Mouse (Mus musculus) left cerebral cortex, adult 11 months (tissue): ENCODE results near the gene Stpg3.
"Not testable (repeated sequence)": the region's sequence is repeated elsewhere in the genome, so short reads cannot be mapped to it uniquely, and the experiment has no call there.

Source experiments
- DNase-seq: peaks from one replicate; pipeline ENCODE4 v3.0.0; 2022; ENCODE audit warnings: low spot score

Stpg3 gene

GRCm38 (mm10) chr2:25214444-25214843, at the start of gene Stpg3:
Gene Stpg3 (minus strand): TSS chr2:25214637.
- DNase-seq, result no peak

- no peak for DNase-seq
Observed at GRCm38 (mm10) chr2:25263623-25264285, 49.3 kb upstream of the Stpg3 start.

- DNase-seq, result no peak
Observed at GRCm38 (mm10) chr2:25262795-25263622, 48.6 kb upstream of the Stpg3 start.

GRCm38 (mm10) chr2:25262291-25262767, 47.9 kb upstream of the Stpg3 start, which contains the start of gene Tprn:
Gene Tprn (plus strand): TSS chr2:25262618.
- peak; percentile 96 for DNase-seq

GRCm38 (mm10) chr2:25261870-25262269, 47.4 kb upstream of the Stpg3 start:
- DNase-seq, result no peak

DNA sequence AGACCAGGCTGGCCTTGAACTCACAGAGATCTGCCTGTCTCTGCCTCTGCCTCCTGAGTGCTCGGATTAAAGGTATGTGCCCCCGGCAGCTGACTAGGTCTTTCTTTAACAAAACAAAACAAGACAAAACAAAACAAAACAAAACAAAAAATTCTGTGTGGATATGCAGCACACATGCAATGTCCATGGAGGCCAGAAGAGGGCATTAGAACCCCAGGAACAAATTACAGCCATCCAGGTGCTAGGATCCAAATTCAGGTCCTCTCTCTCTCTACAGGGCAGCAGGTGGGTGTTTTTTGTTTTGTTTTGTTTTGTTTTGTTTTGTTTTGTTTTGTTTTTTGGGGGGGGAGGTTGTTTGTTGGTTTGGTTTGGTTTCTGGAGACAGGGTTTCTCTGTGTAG, 44.5 kb upstream of the Stpg3 start:
- DNase-seq, result no peak

DNA sequence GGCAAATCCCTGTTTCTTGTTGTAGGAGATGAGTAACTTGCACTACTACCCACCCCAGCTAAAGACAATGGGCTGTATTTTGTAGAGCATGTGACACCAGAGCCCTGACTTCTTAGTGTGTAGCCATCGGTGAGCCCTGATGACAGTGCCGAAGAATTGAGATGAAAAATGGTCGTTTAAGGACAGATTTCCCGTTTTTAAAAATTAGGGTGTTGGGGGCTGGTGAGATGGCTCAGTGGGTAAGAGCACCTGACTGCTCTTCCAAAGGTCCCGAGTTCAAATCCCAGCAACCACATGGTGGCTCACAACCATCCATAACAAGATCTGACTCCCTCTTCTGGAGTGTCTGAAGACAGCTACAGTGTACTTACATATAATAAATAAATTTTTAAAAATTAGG, 42.8 kb upstream of the Stpg3 start:
- not testable (repeated sequence) for DNase-seq

DNA sequence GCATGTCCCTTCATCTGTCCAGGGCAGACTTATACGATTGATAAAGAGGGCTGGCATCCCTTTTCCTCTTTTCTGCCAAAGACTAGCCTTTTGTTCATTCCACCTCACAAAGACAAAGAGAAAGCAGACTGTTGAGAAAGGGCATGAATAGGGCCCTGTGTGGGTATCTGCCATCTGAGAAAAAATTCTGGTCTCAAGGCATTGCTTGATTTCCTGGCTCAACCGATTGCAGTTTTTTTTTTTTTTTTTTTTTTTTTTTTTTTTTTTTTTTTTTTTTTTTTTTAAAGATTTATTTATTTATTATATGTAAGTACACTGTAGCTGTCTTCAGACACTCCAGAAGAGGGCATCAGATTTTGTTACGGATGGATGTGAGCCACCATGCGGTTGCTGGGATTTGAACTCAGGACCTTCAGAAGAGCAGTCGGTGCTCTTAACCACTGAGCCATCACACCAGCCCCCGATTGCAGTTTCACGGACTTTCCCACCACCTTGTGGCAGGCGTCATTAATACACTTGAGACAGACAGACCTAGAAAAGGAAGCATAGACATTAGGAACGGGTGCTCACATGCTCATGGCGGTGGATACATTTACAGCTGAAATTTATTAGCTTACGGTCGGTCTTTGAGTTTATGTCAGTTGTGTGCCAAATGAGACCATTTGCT, 42.1 kb upstream of the Stpg3 start:
- DNase-seq, result not testable (repeated sequence)

DNA sequence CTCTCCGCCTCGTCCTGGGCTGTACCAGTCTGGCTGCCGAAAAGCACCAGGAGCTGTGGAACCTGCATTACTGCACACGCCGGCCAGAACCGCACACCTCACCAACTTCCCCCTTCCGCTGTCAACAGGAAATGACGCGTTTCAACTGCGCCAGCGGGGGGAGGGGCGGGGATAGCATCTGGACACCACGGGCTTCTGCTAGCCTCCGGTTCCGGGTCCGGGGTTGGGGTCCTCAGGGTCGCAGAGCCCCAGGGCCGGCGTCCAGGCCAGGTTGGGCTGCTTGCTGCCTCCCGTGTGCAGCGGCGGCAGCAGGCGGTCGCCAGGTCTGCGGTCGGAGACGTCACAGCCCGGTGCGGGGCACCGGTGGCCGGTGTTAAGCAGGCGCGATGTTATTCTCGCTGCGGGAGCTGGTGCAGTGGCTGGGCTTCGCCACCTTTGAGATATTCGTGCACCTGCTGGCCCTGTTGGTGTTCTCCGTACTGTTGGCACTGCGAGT, 40.9 kb upstream of the Stpg3 start, which contains the start of gene Tmem203:
Tmem203 (plus strand) TSS at position 156 of the 496 bp plus-strand sequence.
- DNase-seq, result no peak

DNA sequence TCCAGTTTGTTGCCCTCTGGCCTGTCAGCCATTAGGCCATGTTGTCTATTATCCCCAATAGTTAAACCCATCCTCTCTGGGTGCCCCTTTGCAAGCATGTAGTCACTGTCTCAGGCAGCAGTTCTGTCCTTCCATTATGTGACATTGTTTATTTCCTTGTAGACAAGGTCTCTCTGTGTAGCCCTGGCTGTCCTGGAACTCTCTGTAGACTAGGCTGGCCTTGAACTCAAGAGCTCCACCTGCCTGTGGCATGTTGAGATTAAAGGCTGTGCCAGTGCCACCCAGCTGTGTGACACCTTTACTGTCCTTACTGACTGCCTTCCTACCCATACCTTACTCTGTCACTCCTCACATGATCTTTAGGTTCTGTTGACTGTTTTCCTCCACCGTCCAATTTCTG, 37.9 kb upstream of the Stpg3 start:
- DNase-seq, result no peak

- no peak for DNase-seq
Observed at GRCm38 (mm10) chr2:25246183-25247072, 32.0 kb upstream of the Stpg3 start, which contains the start of gene AL732309.1. Gene AL732309.1 (minus strand): TSS chr2:25246863.

DNA sequence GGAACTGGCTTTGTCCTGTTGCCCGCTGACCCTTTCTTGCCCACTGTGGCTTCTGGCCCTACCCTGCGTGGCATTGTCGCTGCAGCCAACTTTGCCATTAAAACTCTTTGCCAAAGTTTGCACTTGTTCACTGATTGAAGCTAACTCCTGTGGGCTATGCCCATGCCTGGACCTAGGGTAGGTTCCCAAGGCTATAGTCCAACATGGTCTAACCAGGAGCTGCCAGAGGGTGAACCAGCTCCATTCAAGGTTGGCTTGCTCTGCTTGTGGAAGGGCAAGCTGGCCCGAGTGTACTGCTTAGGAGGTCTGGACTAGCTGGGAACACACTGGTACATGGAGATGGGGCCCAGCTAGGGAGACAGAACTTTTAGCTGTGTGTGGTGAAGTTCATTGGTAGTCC, 29.7 kb upstream of the Stpg3 start:
- no peak for DNase-seq

DNA sequence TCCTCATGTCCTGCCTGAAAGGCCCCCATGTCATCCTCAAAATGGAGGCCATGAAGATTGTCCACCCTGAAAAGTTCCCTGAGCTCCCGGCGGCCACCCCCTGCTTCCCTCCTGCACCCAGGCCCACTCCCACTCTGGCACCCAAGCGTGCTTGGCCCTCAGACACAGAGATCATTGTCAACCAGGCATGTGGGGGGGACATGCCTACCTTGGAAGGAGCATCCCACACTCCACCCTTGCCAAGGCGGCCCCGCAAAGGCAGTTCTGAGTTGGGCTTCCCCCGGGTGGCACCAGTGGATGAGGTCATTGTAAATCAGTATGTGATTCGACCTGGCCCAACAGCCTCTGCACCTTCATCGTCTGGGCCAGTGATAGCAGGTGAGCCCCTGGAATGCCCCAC, 28.9 kb upstream of the Stpg3 start:
- no peak for DNase-seq

- DNase-seq, result no peak
Observed at GRCm38 (mm10) chr2:25242101-25242506, 27.7 kb upstream of the Stpg3 start, which contains the start of the genes Rnf208 and Cysrt1. Gene Rnf208 (plus strand): TSS chr2:25242255. Gene Cysrt1 (minus strand): TSS chr2:25242452.

- no peak for DNase-seq
Observed at GRCm38 (mm10) chr2:25241438-25241775, 27.0 kb upstream of the Stpg3 start.

- no peak for DNase-seq
Observed at GRCm38 (mm10) chr2:25240723-25241437, 26.4 kb upstream of the Stpg3 start.

- DNase-seq, result no peak
Observed at GRCm38 (mm10) chr2:25240310-25240709, 25.9 kb upstream of the Stpg3 start.

DNA sequence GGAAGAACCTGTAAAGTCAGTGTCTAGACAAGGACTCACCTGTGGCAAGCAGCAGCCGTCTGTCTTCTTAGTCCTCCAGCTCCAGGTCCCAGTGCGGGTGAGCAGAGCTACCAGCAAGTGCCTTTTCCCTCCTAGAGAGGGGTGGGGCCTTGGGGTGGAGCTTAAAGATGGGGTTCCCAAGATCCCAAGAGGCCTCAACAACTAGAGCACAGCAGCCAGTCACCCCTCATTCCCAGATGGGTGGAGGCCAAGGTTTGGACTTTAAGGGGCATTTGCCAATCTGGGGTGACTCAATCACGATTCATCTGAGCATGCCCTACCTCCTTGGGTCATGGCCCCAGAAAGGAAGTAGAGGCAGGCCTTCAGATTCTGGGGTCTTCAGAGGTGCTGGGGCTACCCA, 25.3 kb upstream of the Stpg3 start:
- DNase-seq, result no peak

GRCm38 (mm10) chr2:25238106-25238505, 23.7 kb upstream of the Stpg3 start:
- DNase-seq, result no peak

DNA sequence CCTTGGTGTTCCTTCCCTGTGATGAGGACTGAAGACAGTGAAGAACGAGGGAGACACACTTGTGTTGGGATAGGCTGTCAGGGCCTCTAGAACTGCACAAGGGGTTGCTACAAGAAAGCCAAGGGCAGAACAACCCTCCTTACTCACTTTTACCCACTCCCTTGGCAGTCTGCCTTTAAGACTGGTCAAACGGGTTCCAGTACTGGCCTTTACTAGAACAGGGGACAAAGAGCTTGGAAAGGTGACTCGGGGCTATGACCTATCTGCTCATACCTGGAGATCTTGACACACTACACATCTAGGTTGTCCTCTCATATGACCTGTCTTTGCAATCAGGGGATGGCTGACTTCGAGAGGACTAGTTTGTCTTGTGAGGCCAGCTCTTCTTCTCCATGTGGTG, 23.1 kb upstream of the Stpg3 start:
- no peak for DNase-seq

DNA sequence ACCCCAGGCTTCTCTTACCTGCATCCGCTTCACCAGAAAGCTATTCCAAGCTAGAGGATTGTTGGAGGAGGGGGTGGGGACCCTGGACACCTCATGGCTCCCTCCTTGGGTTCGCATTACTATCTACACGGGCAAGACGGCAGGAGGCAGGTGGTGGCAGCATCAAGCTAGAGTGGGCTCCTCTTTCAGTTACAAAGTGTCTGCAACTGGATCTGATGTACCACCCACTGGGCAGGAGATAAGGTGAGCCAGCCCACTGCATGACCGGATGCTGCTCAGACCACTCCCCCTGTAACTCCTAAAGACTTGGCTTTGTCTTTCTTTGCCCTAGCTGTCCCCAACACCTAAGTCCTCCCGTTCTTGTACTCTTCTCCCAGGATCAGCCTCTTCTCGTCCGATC, 22.2 kb upstream of the Stpg3 start, which contains the start of gene Rnf224:
Rnf224 (minus strand) TSS at position 174 of the 400 bp plus-strand sequence.
- no peak for DNase-seq
